Mouse (Mus musculus) kidney, postnatal 36 days (tissue): ENCODE results near the gene Olfr59.

Experiments used
- DNase-seq, 2 experiments: peaks; one replicate each; pipeline ENCODE4 v3.0.0; 2021 to 2022; ENCODE audit warnings: mixed read lengths in 2 of 2

The Olfr59 gene

GRCm38 (mm10) chr11:74283436-74283835, at the start of gene Olfr59:
Gene Olfr59 (plus strand): TSS chr11:74283736.
- no peak for DNase-seq

GRCm38 (mm10) chr11:74241201-74241600, 42.3 kb upstream of the Olfr59 start:
- no peak for DNase-seq

GRCm38 (mm10) chr11:74259508-74259907, 24.0 kb upstream of the Olfr59 start, which contains the start of gene Olfr406:
Gene Olfr406 (plus strand): TSS chr11:74259808.
- no peak for DNase-seq

- no peak for DNase-seq
Measured at GRCm38 (mm10) chr11:74287256-74287655, 3.7 kb downstream of the Olfr59 start.

GRCm38 (mm10) chr11:74326044-74326443, 42.5 kb downstream of the Olfr59 start:
- DNase-seq = no peak

- no peak for DNase-seq
Measured at GRCm38 (mm10) chr11:74328781-74329180, 45.2 kb downstream of the Olfr59 start.

GRCm38 (mm10) chr11:74337931-74338330, 54.4 kb downstream of the Olfr59 start, which contains the start of gene Olfr410:
Gene Olfr410 (minus strand): TSS chr11:74338031.
- DNase-seq = no peak
